Mouse (Mus musculus): Measurements from ENCODE around the gene Ust.

The Ust gene

GRCm38 (mm10) chr10:8427671-8428364, 90.8 kb downstream of the Ust start:
- DNase-seq (ENCODE audit: low spot score), result no peak

GRCm38 (mm10) chr10:8419496-8420009, 99.1 kb downstream of the Ust start:
- DNase-seq (ENCODE audit: low spot score), result no peak

GRCm38 (mm10) chr10:8415474-8415873, 103.2 kb downstream of the Ust start:
- DNase-seq (ENCODE audit: low spot score), result no peak

GRCm38 (mm10) chr10:8415036-8415435, 103.6 kb downstream of the Ust start:
- DNase-seq (ENCODE audit: low spot score), result no peak

DNA sequence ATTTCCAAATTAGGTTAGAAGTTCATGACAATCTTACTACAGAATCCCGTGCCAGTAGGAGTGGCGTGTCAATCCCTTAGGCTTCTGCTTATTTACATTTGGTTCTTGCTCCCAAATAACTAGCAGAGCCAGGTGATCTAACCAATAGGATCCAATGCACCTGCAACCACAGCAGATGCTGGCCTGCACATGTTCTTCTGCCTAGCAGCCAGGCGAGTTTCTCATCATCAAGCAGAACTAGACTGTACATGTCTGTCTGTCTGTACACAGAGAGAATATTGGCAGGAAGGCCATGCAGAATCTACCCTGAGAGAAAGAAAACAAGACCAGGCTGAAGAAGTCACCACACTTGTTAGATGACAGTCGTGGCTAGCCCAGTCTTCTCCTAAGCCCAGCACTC, 113.5 kb downstream of the Ust start:
- no peak for DNase-seq (ENCODE audit: low spot score)

- DNase-seq (ENCODE audit: low spot score), result no peak
Measured at GRCm38 (mm10) chr10:8392226-8392625, 126.4 kb downstream of the Ust start.

GRCm38 (mm10) chr10:8391264-8391748, 127.3 kb downstream of the Ust start:
- peak; percentile 14 for DNase-seq (ENCODE audit: low spot score)

DNA sequence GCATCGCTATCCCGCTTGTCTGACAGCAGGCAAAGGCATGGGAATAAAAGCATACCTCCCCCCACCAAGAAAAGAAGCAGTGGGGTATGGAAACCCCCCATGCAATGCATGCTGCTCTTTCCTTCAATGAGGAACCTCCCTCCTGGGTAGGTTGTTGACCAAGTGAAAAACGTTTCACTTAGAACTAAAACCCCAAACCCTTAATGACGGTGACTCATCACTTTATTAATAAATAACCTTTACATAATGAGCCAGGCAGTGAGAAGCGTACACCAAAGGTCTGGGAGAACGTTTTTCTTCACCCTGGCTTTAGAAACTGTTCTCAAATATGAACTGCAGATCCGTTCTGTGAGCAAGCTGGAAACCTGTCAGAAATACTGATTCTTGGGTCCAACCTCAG, 130.4 kb downstream of the Ust start:
- no peak for DNase-seq (ENCODE audit: low spot score)

GRCm38 (mm10) chr10:8369894-8370500, 148.6 kb downstream of the Ust start:
- DNase-seq (ENCODE audit: low spot score), result no peak

- DNase-seq (ENCODE audit: low spot score), result no peak
Measured at GRCm38 (mm10) chr10:8365816-8366215, 152.8 kb downstream of the Ust start.

DNA sequence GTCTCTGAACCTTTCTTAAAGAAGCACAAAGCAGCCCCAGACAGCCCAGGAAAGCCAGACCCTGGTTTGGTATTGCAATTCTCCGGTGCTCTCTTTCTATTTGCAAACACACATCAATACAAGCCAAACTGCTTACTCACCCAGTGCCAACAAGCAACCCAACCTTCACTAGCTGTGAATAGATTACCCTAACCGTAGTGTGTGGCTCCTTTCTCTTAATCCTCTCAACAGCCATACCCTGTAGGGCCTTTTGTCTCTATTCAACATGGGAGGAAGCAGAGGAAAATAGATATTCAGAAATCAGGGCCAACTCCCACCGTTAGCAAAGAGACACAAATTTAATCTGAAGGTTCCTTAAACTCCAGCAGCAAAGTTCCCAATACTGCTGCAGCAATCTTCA, 154.4 kb downstream of the Ust start:
- no peak for DNase-seq (ENCODE audit: low spot score)

GRCm38 (mm10) chr10:8363281-8363680, 155.3 kb downstream of the Ust start:
- peak; percentile 11 for DNase-seq (ENCODE audit: low spot score)

DNA sequence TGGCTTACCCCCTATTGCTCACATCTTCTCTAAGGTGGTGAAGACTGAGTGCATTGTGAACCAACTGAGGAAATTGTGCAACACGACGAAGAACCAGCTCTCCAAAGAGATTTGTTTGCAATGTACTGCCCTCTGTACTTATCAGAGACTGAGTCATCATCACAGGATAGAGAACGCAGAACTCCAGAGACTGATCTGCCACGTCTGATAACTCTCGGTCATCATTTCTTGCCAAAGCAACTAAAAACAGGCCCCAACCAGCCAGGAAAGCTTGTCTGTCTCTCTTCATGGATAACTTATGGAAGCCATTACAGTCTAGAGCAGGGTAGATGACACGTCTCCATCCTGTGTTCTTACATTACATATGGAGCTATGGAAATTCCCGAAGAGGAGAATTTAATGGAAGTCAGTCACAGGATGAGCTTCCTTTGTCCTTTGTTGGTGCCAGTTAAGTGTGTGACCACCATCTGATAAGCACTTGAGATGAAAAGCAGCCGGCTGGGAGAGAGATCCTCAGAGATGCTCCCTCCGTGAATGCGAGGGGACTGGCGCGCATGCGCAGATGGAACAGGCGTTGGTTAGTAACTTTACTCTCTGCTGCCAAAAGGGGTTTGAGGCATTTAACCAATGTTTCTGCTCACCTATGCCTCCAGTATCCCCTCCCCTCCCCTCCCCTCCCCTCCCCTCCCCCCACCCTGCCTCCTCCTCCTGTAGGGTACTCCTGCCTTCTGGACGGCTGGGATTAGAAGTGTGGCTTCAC, 160.2 kb downstream of the Ust start:
- DNase-seq (ENCODE audit: low spot score), result no peak

DNA sequence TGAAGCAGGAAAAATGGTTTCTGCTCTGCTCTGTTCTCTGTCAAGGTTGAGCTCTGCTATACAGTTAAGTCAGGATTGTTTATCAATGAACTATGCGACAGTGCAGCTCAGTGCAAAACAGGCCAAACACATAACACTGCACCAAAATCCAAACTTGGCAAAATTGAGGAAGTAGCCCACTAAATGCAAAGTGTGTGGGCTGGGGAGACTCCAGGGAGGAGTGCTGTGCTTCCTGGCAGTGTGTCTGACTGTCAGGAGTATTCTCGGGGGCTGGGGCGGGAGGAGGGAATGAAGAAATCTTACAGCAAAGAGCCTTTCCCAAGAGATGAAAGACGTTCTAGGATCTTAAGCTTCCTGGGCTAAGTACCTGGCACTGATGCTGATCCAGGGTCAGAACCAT, 165.1 kb downstream of the Ust start:
- DNase-seq (ENCODE audit: low spot score), result no peak

DNA sequence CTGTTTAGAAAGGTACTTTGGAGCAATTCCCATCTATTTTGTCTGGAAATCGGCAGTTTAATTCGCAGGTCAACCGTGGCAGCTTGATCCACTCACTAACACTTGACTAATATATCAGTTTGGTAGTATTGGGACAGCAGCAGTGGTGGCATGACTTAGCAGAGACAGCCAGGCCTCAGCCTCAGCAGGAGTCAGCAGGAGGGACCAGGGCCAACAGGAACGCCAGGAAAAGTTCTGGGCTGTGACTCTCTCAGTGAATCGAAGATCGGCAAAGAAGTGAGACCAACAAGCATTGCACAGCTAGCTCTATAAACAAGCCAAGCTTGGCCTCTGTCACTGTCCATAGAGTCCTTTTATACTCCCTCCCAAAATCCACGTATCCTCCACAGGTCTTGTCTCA, 168.0 kb downstream of the Ust start:
- DNase-seq (ENCODE audit: low spot score), result no peak

DNA sequence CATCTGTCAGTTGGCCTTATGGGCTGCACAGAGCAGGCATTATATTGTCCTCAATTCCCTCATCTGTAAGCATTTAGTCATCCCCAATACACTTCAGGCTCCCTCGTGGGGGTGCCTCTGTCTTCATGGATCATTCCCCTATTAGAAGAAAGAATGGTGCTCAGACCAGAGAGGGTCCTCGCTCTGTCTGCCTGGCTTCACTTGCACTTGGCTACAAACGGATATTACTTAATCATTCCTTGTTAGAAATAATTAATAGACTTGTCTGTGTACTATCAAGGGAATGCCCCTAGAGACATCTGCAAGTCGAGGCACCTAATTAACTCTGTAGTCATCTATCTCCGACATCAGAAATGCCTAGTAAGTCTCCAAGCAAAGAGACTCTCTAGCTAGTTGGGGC, 171.1 kb downstream of the Ust start:
- DNase-seq (ENCODE audit: low spot score), result no peak

DNA sequence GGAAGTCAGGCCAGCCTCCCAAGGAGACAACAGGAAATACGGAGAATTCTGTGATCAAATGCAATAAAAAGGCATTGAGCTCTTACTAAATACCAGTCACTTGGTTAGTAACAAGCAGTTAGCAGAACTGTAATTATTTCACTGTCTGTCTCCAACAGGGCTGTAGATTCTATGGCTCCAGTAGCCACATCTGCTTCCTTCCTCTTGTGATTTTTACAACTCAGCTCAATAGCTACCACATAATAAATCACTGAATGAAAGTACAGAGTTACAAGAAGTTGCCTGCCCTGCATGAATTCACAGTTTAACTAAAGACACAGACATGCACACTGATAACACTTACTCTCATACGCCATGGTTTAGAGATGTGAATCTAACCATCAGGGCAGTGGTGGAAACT, 176.1 kb downstream of the Ust start:
- DNase-seq (ENCODE audit: low spot score), result no peak

GRCm38 (mm10) chr10:8339645-8340428, 178.8 kb downstream of the Ust start:
- DNase-seq (ENCODE audit: low spot score), result no peak

GRCm38 (mm10) chr10:8336601-8337000, 182.0 kb downstream of the Ust start:
- DNase-seq (ENCODE audit: low spot score), result no peak

- no peak for DNase-seq (ENCODE audit: low spot score)
Measured at GRCm38 (mm10) chr10:8330958-8331357, 187.7 kb downstream of the Ust start.

DNA sequence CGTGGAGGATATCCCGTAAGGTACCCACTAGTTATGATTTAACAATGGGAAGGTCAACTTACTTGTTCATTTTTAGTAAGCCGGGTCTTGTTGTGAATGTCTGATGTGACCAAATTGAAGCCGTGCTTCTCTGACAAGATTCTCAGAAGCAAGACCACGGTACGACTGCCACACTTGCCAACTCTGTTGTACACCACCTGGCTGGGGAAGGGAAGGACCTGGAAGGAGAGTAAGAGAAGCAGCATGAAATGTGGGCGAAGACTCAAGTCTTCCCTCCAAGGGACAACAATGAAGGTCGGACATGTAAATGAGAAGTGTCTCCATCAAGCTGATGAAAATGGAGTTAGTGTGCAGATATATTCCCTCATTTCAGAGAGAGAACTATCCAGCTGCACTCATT, 188.6 kb downstream of the Ust start:
- no peak for DNase-seq (ENCODE audit: low spot score)

DNA sequence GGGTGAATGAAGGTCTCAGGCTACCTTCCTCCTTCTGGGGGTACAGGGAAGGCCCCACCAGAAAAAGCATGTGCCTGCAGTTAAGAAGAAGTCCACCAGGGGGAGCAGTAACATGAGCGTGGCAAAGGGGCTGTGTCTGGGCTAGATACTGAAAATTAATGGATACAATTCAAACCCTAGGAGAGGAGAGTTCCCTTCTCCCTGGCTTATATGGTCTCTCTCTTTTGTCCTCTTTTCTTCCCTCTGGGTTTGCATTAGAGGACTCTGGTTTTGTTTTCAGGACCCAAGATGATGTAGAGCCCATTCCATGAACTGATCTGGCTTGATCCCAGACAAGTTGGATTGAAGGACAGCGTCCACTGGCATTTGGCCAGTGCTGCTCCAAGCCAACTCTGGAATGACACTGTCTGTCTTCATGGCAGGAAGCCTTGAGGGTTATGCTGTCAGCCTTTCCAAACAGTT, 195.3 kb downstream of the Ust start:
- peak; percentile 57 for DNase-seq (ENCODE audit: low spot score)

All from embryo, embryonic 10 days (tissue).